Mouse (Mus musculus) spleen, postnatal 4 days (tissue): ENCODE measurements around the gene Cep95.
"Not testable (repeated sequence)": the region's sequence is repeated elsewhere in the genome, so short reads cannot be mapped to it uniquely, and the experiment has no call there.

ENCODE experiments used
- DNase-seq, 2 experiments: peaks; one replicate each; pipeline ENCODE4 v3.0.0; 2022; ENCODE audit warnings: low spot score in 2 of 2

The Cep95 gene

DNA sequence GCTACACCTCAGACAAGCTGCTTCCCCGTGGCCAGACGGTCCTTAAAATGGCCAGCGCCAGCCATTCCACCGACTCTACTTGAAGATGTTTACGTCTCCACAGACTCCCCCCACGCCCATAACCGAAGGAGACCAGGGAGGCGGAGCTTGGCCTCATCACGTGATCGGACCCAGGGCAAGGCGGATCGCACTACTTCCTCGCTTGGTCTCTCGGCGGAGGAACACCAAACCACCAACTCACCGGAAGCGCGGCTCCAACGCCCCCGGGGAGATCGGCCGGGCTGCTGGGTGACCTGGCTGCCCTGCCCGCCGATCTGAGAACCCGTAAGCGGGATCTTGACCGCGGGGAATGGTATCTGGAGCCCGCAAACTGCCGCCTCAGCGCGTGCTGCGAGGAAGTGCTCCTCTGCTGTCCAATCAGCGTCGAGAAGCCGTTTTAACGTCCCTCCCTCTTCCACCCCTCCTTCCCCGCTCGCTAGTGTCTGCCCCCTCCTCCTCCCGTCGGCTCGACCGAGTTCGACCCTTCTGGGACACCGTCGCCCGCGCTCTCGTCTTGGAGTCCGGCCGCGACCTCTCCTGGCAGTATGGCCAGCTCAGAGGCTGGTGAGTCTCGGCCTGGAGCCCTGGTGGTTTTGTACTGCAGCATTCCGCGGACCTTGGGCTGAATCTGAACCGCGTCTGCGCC, at the start of gene Cep95, which contains the start of gene Ddx5:
Cep95 (plus strand) TSS at position 478 of the 685 bp plus-strand sequence.
Ddx5 (minus strand) TSS at position 411 of the 685 bp plus-strand sequence.
- DNase-seq = peak; percentile 97

DNA sequence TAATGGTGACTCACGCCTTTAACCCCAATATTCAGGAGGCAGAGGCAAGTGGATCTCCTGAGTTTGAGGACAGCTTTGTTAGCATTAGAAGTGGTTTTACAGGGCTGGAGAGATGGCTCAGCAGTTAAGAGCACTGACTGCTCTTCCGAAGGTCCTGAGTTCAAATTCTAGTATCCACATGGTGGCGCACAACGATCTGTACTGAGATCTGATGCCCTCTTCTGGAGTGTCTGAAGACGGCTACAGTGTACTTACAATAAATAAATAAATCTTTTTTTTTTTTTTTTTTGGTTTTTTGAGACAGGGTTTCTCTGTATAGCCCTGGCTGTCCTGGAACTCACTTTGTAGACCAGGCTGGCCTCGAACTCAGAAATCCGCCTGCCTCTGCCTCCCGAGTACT, 48.3 kb upstream of the Cep95 start:
- not testable (repeated sequence) for DNase-seq

DNA sequence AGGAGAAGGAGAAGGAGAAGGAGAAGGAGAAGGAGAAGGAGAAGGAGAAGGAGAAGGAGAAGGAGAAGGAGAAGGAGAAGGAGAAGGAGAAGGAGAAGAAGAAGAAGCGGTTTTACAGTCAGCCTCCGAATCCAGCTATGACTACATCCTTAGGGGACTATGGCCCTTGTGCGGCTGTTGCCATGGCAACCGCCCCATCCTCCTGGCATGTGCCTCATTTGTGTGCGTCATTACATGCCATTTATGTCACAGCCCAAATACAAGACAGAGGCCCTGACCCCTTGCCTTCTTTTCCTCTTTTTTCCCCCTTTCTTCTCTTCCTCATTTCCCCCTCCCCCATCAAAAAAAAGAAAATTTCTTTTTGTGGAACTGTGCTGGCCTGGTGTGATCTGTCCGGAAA, 47.8 kb upstream of the Cep95 start:
- no peak for DNase-seq

DNA sequence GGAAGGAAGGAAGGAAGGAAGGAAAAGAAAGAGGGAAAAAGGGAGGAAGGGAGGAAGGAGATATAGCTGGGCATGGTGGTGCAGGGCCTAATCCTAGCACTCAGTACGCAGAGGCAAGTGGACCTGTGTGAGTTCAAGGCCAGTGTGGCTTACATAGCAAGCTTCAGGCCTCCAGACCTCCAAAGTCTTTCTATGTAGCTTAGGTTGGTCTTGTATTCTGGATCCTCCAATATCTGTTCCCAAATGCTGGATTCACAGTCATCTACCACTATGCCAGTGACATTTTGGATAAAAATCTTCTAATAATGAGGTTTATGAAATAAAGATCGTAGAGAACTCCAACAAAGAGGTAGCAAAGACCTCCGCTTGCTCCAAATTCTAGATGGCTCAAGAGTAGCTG, 47.2 kb upstream of the Cep95 start:
- no peak for DNase-seq

DNA sequence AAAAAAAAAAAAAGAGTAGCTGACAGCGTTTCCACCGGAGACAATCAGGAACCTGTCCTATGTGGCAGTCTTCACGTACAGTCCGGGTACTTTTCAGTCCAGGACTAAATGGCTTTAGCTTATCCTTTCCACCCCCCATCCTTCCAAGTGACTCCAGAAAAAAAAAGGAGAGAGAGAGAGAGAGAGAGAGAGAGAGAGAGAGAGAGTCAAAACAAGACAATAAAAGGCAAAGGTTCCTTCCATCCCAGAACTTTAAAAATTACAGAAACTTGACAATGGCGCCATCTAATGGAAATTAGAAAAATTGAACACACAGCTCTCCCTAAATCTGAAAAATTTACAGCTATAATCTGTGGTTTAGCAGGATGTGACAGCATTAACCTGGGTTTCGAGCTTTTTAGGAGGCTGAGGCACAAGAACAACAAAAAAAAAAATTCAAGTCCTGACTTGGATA, 46.6 kb upstream of the Cep95 start:
- no peak for DNase-seq

DNA sequence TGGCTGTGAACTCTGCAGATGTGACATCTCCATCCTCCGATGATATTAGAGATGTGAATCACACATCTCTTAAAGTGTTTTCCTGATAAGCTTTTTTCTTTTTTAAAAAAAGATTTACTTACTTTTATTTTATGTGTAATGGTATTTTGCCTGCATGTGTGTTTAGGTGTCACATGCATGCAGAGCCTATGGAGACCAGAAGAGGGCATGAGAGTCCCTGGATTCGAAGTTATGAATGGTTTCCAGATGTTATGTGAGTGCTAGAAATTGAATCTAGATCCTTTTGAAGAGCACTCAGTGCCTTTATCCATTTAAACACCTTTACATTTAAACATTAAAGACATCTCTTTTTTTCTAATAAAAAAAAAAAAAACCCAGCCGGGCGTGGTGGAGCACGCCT, 44.1 kb upstream of the Cep95 start:
- DNase-seq = no peak

DNA sequence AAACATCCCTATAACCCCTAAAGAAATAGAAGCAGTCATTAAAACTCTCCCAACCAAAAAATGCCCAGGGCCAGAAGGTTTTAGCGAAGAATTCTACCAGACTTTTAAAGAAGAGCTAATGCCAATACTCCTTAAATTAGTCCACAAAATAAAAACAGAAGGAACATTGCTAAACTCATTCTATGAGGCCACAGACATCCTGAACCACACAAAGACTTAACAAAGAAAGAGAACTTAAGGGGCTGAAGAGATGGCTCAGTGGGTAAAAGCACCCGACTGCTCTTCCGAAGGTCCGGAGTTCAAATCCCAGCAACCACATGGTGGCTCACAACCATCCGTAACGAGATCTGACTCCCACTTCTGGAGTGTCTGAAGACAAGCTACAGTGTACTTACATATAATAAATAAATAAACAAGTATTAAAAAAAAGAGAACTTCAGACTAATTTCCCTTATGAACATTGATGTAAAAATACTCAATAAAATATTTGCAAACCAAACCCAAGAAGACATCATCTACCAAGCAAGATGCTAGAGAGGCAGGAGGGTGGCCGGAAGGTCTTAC, 39.4 kb upstream of the Cep95 start:
- not testable (repeated sequence) for DNase-seq

DNA sequence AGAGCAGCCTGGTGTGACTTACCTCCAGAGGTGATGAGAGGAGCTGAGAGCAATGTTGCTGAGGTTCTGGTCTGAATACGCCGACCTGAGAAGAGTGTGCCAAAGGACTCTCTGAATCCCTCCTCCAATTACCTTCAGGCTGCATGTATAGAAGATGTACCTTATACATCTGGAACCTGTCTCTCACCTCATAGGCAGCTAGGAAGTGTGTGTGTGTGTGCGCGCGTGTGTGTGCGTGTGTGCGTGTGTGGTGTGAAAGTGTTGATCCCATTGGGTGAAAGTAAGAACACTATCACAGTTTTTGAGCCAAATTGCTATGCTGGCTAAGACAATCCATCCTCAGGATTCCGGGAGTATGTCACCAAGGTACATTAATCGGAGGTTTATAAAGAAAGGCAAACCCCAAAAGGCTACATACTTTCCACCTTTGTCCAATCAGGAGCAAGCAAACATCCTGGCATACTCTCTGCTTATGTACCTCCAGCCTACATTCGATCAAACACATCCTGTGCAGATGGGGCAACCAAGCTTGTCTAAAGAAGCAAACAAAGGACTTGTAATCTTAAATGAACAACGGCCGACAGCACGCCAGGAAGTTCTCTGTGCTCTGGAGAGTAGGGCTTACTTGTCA, 38.8 kb upstream of the Cep95 start, which contains the start of gene Pecam1:
Pecam1 (minus strand) TSS at position 508 of the 631 bp plus-strand sequence.
- DNase-seq = peak in 1 of 2 experiments; percentile 65

DNA sequence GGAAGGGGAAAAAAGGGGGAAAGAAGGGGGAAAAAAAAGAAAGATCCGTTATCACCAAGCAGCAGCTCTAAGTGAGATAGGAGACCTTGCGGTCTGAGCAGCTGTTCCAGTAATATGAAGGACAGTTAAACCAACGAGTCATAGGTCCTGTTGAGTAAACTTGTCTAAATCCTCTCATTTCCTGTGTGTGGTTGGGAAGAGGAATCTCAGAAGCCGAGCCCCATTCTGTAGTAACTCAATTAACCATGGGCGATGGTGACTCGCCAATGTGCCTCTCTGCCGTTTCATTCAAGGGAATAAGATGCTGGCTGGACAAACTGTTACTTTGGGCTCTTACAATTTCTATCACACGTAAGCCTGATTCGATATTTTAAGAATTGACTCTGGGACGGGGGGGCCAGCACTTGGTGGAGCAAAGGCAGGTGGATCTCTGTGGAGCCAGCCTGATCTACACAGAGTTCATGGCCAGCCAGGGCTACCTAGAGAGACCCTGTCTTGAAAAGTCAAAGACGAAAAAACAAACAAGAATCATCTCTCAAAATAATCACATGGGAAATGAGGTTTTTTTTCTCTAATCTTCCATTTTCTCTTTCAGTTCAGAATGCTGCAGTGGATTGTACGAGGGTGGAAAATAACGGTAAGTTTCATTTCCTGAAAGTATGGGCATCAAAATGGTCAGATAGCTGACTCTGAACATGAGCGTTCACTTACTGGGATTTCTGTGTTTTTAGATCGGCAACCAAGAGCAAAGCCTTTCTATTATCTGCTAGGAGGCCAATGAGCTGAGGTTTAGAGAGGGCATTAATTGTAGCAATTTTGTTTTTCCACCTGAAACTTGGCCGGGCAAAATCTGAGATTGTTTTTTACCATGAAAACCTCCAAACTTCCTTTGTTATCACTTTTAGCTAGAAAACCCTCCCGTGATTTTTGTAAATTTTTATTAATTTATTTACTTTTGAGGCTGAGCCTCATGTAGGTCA, 37.7 kb upstream of the Cep95 start, which contains the start of gene Milr1:
Milr1 (plus strand) TSS at position 188 of the 980 bp plus-strand sequence.
- DNase-seq = peak in 1 of 2 experiments; percentile 63

DNA sequence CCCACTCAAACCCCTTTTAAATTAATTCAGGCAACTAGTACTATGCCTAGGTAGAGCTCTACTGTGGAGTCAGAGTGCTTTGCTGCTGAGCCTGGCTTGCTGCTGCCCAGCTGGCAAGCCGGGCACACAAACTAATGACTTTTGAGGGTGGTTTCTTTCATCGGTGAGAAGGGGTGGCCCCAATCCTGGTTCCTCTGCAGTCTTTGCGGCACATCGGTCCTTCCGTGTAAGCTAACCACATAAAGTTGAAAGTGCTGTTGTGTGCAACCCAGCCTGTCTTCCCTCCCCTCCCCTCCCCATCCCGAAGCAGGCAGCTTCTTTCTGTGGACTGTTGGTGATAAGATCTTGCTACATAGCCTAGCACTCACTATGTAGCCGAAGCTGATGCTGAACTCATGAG, 36.9 kb upstream of the Cep95 start:
- peak; percentile 62 to 77 for DNase-seq

DNA sequence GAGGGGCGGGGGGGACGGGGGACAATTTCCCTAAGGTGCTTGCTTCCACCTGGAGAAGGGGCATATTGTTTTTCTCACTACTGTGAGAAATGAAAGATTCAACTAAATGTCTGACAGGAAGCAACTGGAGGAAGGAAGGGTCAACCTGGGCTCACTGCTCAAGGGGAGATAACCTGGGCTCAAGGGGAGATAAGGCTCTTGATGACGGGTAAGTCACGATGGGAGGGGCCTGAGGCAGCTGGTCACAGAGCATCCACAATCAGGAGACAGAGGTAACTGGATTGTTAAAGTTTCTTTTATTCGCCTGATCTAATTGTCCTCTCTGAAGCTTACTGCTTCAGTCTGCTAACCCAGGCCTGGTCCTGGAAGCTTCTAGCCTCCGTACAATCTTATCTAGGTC, 35.7 kb upstream of the Cep95 start:
- DNase-seq = peak in 1 of 2 experiments; percentile 57

DNA sequence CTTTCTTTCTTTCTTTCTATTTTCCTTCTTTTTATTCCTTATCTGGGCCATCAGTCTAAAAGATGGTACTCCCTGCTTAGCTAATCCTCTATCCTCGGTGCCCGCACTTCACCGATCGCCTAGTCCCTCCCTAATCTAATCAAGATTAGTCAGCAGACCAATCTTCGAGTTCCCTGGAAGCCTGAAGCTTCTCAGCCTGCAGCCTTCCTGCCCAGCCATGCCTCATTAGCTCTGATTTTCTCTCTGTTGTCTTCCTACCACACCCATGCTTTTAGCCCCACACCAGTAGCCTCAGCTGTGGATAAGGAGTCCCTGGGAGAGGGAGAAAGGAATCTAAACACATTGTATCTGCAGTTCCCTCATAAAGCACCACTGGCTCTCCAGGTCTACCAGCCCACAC, 33.5 kb upstream of the Cep95 start:
- no peak for DNase-seq

DNA sequence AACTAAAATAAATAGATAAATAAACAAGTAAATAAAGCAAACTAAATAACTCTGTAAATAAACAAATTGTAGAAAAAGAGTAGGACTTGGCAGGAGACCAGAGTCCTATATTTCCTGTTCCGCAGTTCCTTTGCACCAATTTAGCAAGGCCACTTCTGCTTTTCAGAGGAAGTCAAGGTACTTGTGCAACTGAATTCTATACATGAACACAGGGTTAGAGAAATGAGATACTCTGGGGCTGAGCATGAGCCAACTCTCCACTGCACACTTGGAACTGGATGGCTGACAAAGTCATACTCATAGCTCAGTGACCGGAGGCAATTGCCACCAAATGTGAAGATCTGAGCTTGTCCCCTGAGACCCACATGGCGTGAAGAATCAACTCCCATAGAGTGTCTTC, 30.0 kb upstream of the Cep95 start:
- DNase-seq = peak in 1 of 2 experiments; percentile 66

DNA sequence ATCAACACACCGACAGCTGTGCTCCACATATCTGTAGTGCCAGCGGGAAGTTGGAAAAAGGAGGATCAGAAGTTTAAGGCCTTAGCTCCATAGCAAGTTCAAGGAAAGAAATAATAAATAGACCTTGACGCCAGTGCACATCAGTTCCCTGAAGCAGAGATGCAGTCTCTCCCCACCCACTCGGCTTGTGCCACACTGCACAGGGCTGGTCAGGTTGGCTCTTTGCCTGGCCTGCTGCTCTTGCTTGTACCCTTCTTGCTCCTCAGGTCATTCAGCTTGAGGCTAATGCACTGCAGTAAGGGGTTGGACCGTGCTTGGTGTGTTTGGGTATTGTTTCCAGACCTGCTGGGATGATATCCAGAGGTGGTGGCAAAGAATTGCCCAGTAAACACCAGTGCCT, 28.5 kb upstream of the Cep95 start:
- no peak for DNase-seq

DNA sequence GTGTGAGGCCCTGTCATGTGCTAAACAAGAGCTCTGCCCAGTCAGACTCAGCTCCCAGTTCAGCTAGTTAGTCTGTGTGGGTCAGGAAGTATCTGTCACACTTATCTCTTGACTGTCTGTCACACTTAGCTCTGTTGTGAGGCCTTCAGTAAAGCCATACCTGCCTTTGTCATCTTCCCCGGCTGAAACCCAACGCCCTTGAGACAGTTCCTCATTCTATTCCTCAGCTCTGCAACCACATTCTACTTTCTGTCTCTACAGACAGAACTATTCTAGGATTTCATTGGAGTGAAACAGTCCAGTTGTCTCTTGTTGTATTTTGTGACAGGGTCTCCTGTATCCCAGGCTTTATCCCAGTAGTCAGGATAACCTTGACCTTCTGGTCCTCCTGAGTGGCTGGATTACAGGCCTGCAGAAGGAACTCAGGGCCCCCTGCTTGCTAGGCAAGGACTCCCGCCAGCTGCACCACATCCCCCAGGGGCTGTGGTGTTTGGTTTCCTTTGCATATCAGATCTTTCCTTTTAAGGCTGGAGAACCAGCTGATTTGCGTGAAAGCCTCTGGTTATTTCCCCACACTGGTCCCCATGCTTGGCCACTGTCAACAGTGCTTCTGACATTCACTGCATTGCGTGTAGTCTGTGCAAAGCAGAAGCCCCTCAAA, 26.8 kb upstream of the Cep95 start:
- DNase-seq = peak; percentile 68 to 74

DNA sequence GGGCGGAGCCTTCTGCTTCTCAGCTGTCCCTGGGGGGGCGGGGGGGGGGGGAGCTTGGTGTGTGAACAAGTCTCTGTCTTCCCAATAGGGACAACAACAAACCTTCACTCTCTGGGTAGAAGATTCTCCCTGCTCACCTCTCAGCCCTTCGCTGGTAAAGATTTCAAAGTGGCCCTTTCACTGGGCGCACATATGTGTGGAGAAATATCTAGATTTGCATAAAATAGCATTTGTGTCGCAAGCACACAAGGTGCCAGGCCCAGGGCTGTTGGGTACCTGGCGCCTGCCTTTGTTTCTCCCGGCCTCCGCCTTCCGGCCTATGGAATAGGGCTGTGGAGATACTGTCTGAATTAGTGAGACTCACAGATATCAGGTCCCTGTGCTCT, 26.3 kb upstream of the Cep95 start:
- DNase-seq = peak in 1 of 2 experiments; percentile 65

DNA sequence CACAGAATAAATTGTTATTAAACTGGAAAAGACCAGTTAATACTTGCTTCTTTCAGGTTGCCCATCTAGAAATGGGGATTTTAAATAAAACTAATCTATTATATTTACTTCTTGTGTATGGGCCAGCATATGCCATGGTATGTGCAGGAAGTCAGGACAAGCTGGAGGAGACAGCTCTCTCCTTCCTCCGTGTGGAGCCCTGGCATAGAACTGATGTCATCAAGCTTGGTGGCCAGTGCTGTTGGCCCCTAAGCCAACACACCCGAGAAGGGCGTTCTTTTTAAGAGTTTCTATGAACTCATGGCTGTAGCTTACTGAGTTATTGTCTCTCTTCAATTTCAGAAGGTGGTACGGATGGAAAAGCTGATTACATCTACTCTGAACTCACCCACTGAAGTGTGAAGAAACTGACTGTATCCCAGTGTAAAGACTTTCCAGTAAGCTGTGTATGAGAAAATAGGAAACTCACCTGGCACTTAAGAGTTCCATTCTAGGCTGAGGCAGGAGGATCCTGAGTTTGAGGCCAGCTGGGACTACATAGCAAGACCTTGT, 22.4 kb upstream of the Cep95 start:
- DNase-seq = no peak

DNA sequence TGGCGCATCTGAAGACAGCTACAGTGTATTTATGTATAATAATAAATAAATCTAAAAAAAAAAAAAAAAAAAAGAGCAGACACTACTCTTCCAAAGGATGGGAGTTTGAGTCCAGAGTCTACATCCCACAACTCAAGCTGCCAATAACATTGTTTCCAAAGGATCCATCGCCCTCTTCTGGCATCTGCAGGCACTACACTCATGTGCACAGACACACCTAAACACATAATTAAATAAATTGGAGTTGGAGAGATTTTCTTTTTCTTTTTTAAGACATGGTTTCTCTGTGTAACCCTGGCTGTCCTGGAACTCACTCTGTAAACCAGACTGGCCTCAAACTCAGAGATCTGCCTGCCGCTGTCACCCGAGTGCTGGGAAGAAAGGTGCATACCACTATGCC, 21.5 kb upstream of the Cep95 start:
- DNase-seq = no peak

DNA sequence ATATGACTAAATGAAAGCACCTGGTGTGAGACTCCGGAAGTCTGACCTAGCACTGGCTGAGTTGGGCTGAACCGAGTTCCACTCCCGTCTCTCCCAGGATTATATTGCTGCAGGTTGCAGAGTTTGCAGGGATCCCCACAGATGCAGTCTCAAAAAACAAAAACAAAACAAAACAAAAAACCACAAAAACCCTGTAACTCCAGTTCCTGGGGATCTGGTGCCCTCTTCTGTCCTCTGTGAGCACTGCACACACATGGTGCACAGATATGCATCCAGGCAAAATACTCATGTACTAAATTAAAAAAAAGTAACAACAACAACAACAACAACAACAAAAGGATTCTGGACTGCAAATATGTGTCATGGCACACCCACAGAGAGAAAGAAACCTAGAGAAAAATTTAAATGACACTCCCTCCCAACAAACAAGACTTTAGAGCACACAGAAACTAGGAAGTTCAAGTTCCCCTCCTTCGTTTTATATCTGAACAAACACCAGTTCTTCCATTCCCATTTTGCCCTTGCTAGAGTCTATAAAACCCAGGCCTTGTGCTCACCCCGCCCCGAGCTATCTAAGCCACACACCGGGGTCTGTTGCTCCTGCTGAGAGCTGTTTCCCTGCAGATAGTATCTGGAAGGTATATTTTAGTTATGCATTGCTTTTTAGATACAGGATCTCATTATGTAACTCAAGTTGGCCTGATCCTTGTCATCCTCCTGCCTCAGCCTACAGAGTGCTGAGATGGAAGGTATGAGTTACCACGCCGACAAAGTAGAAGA, 18.7 kb upstream of the Cep95 start:
- peak; percentile 54 to 74 for DNase-seq

DNA sequence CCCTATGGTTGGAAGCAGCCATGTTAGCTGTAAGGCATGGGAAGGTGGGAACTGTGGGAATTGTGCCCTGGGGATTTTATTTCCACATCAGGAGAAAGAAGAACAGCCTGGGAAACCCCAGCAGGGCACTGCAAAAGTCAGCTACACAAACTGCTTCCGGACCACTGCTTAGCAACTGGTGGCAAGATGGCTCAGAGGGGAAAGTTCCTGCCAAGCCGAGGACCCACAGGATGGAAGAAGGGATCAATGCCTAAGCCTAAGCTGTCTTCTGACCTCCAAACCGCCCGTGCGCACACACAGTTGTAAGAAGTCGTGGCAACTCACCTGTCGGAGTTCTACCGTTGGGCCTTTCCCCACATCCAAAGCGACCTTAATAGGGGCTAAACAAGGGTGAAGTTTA, 16.0 kb upstream of the Cep95 start:
- DNase-seq = no peak
